Mouse (Mus musculus) B cell, adult 67 days (primary cell): ENCODE data around the gene Ubtd2. TPM values are rescaled to one million over a fixed set of nuclear protein-coding genes. Genes with fewer than 3 reads are reported as not detected.

Experiments
- total RNA-seq, 2 experiments: library from RNA; stranded (reverse); gene quantifications; 4 replicates each; pipeline ENCODE4 v1.2.4; 2023

Gene Ubtd2
- 1 to 10 TPM; 6.1 to 6.7 TPM for total RNA-seq

DNA sequence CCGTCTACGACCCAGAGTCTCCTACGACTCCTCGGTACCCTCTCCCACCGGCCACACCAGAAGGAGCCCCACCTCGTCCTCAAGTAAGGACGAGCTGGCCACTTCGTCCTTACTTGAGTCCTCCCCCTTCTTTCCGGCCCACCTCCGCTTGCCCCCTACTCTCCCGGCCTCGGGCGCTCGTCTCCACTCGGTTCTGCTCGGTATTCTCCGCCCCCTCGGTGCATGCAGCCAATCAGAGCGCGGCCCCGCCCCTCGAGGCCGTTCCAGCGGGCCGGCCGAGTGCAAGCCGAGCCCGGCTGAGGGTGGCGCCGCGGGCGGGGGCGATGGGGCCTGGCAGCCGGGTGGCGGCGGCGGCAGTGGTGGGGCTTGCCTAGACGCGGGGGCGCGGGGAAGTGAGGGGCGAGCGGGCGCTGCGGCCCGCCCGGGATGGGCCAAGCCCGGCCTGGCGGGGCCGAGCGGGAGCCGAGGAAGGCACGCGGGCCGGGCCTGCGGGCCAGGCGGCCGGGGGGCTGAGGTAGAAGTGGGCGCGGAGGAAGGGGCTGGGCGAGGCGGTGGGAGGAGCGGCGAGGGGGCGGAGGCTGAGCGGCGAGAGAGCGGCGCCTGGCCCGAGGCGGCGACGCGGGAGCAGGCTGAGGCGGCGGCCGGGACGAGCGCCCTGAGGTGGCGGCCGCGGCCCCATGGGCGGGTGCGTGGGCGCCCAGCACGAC lies at the start of gene Ubtd2:
Gene Ubtd2 (plus strand): TSS at position 571 of the 707 bp plus-strand sequence.

DNA sequence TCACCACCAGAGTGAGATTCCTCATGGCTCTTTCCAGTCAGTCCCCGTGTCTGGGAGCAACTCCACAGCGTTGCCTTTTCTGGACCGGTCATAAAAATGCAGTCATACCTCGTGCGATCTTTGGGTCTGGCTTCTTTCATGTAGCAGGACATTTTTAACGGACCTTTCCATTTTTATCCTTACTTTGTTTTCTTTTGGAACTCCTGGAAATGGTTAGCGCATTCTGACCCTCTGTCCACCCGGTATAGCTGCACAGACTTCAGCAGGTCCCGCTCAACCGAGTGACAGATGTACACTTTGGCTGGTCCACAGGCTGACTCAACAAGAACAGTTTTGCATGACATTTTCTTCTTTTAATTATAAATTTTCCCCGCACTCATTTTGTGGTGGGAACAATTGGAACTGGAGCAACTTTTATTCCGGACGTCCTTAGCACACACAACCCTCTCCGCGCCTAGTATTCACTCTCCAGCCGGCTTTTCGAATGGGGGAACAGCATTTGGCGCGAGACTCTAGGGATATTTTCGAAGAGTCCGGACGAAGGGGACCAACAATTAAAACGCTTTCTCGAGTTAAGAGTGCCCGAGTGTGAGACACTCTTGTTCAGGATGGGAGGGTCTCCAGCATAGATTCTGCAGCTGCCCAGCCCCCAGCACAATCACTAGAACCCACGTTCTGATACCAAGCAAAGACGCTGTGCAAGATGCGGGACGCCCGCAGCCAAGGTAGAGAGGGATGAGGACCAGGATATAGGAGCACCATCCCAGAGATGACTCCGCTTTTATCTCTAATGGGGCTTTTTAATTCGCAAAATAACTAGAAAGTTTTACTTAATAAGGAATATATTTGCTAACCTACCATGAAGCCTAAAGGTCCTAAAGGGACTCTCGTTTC lies 76.9 kb downstream of the Ubtd2 start, which contains the start of gene Efcab9:
Gene Efcab9 (minus strand): TSS at position 211 of the 894 bp plus-strand sequence.

GRCm38 (mm10) chr11:32532765-32533481 lies 77.8 kb downstream of the Ubtd2 start, which contains the start of gene Stk10:
TSS of gene Stk10 (plus strand) at chr11:32533305.

Other genes starting within 250 kb of the Ubtd2 start
- 10 to 100 TPM; 20.0 to 25.8 TPM for gene Snrnp25, start 250.0 kb upstream of the Ubtd2 start, total RNA-seq
- gene Rhbdf1, start 233.1 kb upstream of the Ubtd2 start, total RNA-seq = 10 to 100 TPM; 10.3 to 13.0 TPM
- gene Mpg, start 228.9 kb upstream of the Ubtd2 start, total RNA-seq = 10 to 100 TPM; 21.7 to 27.2 TPM
- 10 to 100 TPM; 68.8 to 83.2 TPM for gene Nprl3, start 187.7 kb upstream of the Ubtd2 start, total RNA-seq
- gene Hba-x, start 179.0 kb upstream of the Ubtd2 start, total RNA-seq = not detected
- 100 to 1,000 TPM in 1 of 2 experiments, 10 to 100 TPM in 1; 23.3 to 338 TPM for gene Hba-a1, start 171.9 kb upstream of the Ubtd2 start, total RNA-seq
- gene Hbq1b, start 168.4 kb upstream of the Ubtd2 start, total RNA-seq = not detected
- gene Hba-a2, start 158.9 kb upstream of the Ubtd2 start, total RNA-seq = 100 to 1,000 TPM in 1 of 2 experiments, 10 to 100 TPM in 1; 11.7 to 226 TPM
- gene Hbq1a, start 155.3 kb upstream of the Ubtd2 start, total RNA-seq = not detected
- gene Sh3pxd2b, start 107.5 kb upstream of the Ubtd2 start, total RNA-seq = not detected
- 1 to 10 TPM in 1 of 2 experiments, not detected in 1; 4.7 TPM for gene Efcab9, start 76.7 kb downstream of the Ubtd2 start, total RNA-seq
- 100 to 1,000 TPM; 232 to 253 TPM for gene Stk10, start 77.9 kb downstream of the Ubtd2 start, total RNA-seq
- 10 to 100 TPM; 59.8 to 62.4 TPM for gene Fbxw11, start 187.4 kb downstream of the Ubtd2 start, total RNA-seq